Mouse (Mus musculus) heart, embryonic 14.5 days (tissue): ENCODE results near the gene Samd4. TPM values are rescaled to one million over a fixed set of nuclear protein-coding genes. Genes with fewer than 3 reads are reported as not detected.
A peak's percentile ranks its signal among the peaks of the same experiment; 100 is the strongest.

Experiments used
- ATAC-seq: fragments of 200-750 bp; cut with Nextera tagmentation; 2 replicates; pipeline ENCODE4 v1.8.0; 2017; ENCODE audit warnings: low read depth, moderate TSS enrichment; ENCODE audit not compliant: insufficient number of reproducible peaks, insufficient read depth, low FRiP score
- H3K27ac ChIP-seq, 2 experiments: fragments of 200-500 bp in 1 of 2; fragments of 300-500 bp in 1 of 2; sonication (generic) in 1 of 2; replicated peaks in 1 of 2; 2 replicates each; pipeline ENCODE4 v1.5.1; 2012 to 2014; ENCODE audit warnings: low read depth in 2 of 2, low read length in 2 of 2, control low read depth in 1 of 2, mild to moderate bottlenecking in 1 of 2, mixed read lengths in 1 of 2; ENCODE audit not compliant: control insufficient read depth in 1 of 2, insufficient read depth in 1 of 2
- H3K27me3 ChIP-seq: fragments of 300-500 bp; sonication (generic); 2 replicates; pipeline ENCODE4 v1.6.1; 2014; ENCODE audit warnings: mild to moderate bottlenecking, low read length, control low read depth; ENCODE audit not compliant: control insufficient read depth, insufficient read depth
- H3K36me3 ChIP-seq: fragments of 300-500 bp; sonication (generic); 2 replicates; pipeline ENCODE4 v1.6.1; 2014; ENCODE audit warnings: mild to moderate bottlenecking, control low read depth, low read length, mixed read lengths; ENCODE audit not compliant: control insufficient read depth, insufficient read depth
- H3K4me1 ChIP-seq, 2 experiments: fragments of 200-500 bp in 1 of 2; fragments of 300-500 bp in 1 of 2; sonication (generic) in 1 of 2; 2 replicates each; pipeline ENCODE4 v1.6.1; 2012 to 2014; ENCODE audit warnings: low read length in 2 of 2, control low read depth in 1 of 2, mixed read lengths in 1 of 2; ENCODE audit not compliant: control insufficient read depth in 2 of 2, insufficient read depth in 2 of 2
- H3K4me2 ChIP-seq: fragments of 300-500 bp; sonication (generic); 2 replicates; pipeline ENCODE4 v1.6.1; 2014; ENCODE audit warnings: mild to moderate bottlenecking, low read length
- H3K4me3 ChIP-seq, 2 experiments: fragments of 200-500 bp in 1 of 2; fragments of 300-500 bp in 1 of 2; sonication (generic) in 1 of 2; 2 replicates each; pipeline ENCODE4 v1.5.1; 2012 to 2014; ENCODE audit warnings: low read length in 2 of 2, mild to moderate bottlenecking in 2 of 2, control low read depth in 1 of 2, low read depth in 1 of 2, moderate library complexity in 1 of 2; ENCODE audit not compliant: control insufficient read depth in 1 of 2, insufficient read depth in 1 of 2
- H3K9ac ChIP-seq: fragments of 300-500 bp; sonication (generic); 2 replicates; pipeline ENCODE4 v1.6.1; 2014; ENCODE audit warnings: mild to moderate bottlenecking, low read length
- H3K9me3 ChIP-seq: fragments of 300-500 bp; sonication (generic); 2 replicates; pipeline ENCODE4 v1.6.1; 2016; ENCODE audit warnings: low read length, control low read depth; ENCODE audit not compliant: control insufficient read depth
- WGBS: fragments of 180-500 bp; shearing (Covaris S2); extraction: QIAGEN DNeasy Blood & Tissue Kit; methylation state at CpG from one replicate; pipeline ENCODE4 v1.1.7; 2014; 5-methylcytosine and 5-hydroxymethylcytosine counted together
- microRNA-seq: library from miRNA; unstranded; fragments of <30 nt; microRNA quantifications from one replicate; pipeline ENCODE4, GENCODE M21; 2016
- polyA plus RNA-seq: library from polyadenylated mRNA; unstranded; fragments of >200 nt; fragmentation: Nextera tagmentation; extraction: Ambion mirVana; gene quantifications from 2 replicates; pipeline ENCODE4 v1.2.1, GENCODE M21; 2014

Gene Samd4
- polyA plus RNA-seq, 1 experiment from 2014 or later = 12.0 TPM

- peaks cover 0 to 3% of the 10 kb centered on the region in 2 experiments; a peak in 2 of 4 replicates for H3K4me1 ChIP-seq
- H3K9ac ChIP-seq = no peak overlapping the region
- no peaks in the 10 kb centered on the region for H3K9me3 ChIP-seq
- H3K4me2 ChIP-seq = no peak overlapping the region
- ATAC-seq = no peak
- no peak overlapping the region for H3K4me3 ChIP-seq
- H3K27ac ChIP-seq = no peak overlapping the region
- no peaks in the 10 kb centered on the region for H3K36me3 ChIP-seq
- no peaks in the 10 kb centered on the region for H3K27me3 ChIP-seq
- WGBS = 50% methylated on average over 5 of the region's 5 CpGs
Measured at GRCm38 (mm10) chr14:47136637-47137036, 254.0 kb downstream of the Samd4 start.

- Histone ChIP-seq H3K27ac (no peak overlapping the region), H3K4me2 (no peak overlapping the region), H3K27me3 (no peaks in the 10 kb centered on the region), H3K36me3 (no peaks in the 10 kb centered on the region), H3K4me3 (no peak overlapping the region), H3K9me3 (no peaks in the 10 kb centered on the region), H3K4me1 (peaks cover 0 to 3% of the 10 kb centered on the region in 2 experiments; a peak in 2 of 4 replicates), H3K9ac (no peak overlapping the region)
- 60% methylated on average over 3 of the region's 3 CpGs for WGBS
- ATAC-seq = no peak
Measured at GRCm38 (mm10) chr14:47138853-47139252, 256.2 kb downstream of the Samd4 start.

GRCm38 (mm10) chr14:47144326-47144725, 261.7 kb downstream of the Samd4 start:
- H3K4me3 ChIP-seq = no peak overlapping the region
- no peaks in the 10 kb centered on the region for H3K4me1 ChIP-seq
- H3K4me2 ChIP-seq = no peak overlapping the region
- H3K9me3 ChIP-seq = 0 out of 2 replicates have a peak, but pooled peaks cover 2% of the 10 kb centered on the region
- no peak for ATAC-seq
- no peak overlapping the region for H3K27ac ChIP-seq
- no peak overlapping the region for H3K9ac ChIP-seq
- H3K36me3 ChIP-seq = no peaks in the 10 kb centered on the region
- no peaks in the 10 kb centered on the region for H3K27me3 ChIP-seq
- WGBS = 67% methylated on average over 5 of the region's 5 CpGs

- no peak for ATAC-seq
- Histone ChIP-seq H3K4me1 (peaks cover 7 to 11% of the 10 kb centered on the region in 2 experiments; a peak in 3 of 4 replicates), H3K4me3 (no peak overlapping the region), H3K27me3 (no peaks in the 10 kb centered on the region), H3K36me3 (no peaks in the 10 kb centered on the region), H3K4me2 (no peak overlapping the region), H3K9me3 (no peaks in the 10 kb centered on the region), H3K9ac (no peak overlapping the region), H3K27ac (no peak overlapping the region)
- 89% methylated on average over 6 of the region's 6 CpGs for WGBS
Measured at GRCm38 (mm10) chr14:47151306-47151705, 268.7 kb downstream of the Samd4 start.

- Histone ChIP-seq H3K27ac (0 out of 4 replicates have a peak overlapping the region, but pooled peaks of 1 of the 2 experiments have one; percentile 30), H3K4me3 (no peak overlapping the region), H3K4me2 (peak overlapping the region; percentile 29), H3K36me3 (no peaks in the 10 kb centered on the region), H3K27me3 (no peaks in the 10 kb centered on the region), H3K9me3 (no peaks in the 10 kb centered on the region), H3K4me1 (peaks cover 7 to 11% of the 10 kb centered on the region in 2 experiments; a peak in 3 of 4 replicates), H3K9ac (no peak overlapping the region)
- WGBS = 14% methylated on average over 3 of the region's 3 CpGs
- ATAC-seq = no peak
Measured at GRCm38 (mm10) chr14:47154303-47154702, 271.6 kb downstream of the Samd4 start.

Small RNA genes within 50 kb of the gene (microRNA-seq; reads per million reads assigned to microRNA genes)
- gene Mir378c = 13.4 reads per million, percentile 26 among the genes with 10 or more reads in this experiment

Other genes with a start within 250 kb of the Samd4 start
- 50.1 and 57.5 TPM in 2 replicates for gene Cdkn3, start 122.3 kb upstream of the Samd4 start, polyA plus RNA-seq
- gene Cnih1, start 94.4 kb upstream of the Samd4 start, polyA plus RNA-seq = 164 and 174 TPM in 2 replicates
- gene Gmfb, start 60.6 kb upstream of the Samd4 start, polyA plus RNA-seq = 57.2 and 60.5 TPM in 2 replicates
- 29.7 and 35.3 TPM in 2 replicates for gene Cgrrf1, start 50.7 kb upstream of the Samd4 start, polyA plus RNA-seq